Mouse (Mus musculus) cerebellum, adult 2 months (tissue): Measurements from ENCODE around the gene Atp2b4.

Source experiments
- CTCF ChIP-seq: fragments of 200-500 bp; IDR thresholded peaks from 2 replicates; pipeline ENCODE4 v1.5.1; 2011; ENCODE audit warnings: low read depth, mild to moderate bottlenecking, control low read depth, low read length, moderate library complexity, borderline replicate concordance; ENCODE audit not compliant: insufficient read depth
- POLR2A ChIP-seq: fragments of 200-500 bp; IDR thresholded peaks from 2 replicates; pipeline ENCODE4 v1.6.1; 2011; ENCODE audit warnings: low read length, control low read depth, borderline replicate concordance; ENCODE audit not compliant: insufficient read depth

GRCm38 (mm10) chr1:133772553-133772952 is 28.3 kb downstream of the Atp2b4 start:
- TF ChIP-seq POLR2A (no peak), CTCF (no peak)
